Mouse (Mus musculus) Patski (cell line): ENCODE data around the gene Ndufv1. TPM values are rescaled to one million over a fixed set of nuclear protein-coding genes. Genes with fewer than 3 reads are reported as not detected.

Experiments
- ATAC-seq: fragments of 100-300 bp; one replicate; pipeline ENCODE4 v1.8.0; 2021
- CTCF ChIA-PET: fragments of 350-600 bp; sonication (Branson Sonifier 250); formaldehyde crosslinking; loops from one replicate; lab custom pipeline; 2022; ENCODE audit warnings: inconsistent platforms; lab: Charles Lee
- POLR2A ChIA-PET: fragments of 350-600 bp; sonication (Branson Sonifier 250); formaldehyde crosslinking; loops from one replicate; lab custom pipeline; 2022; ENCODE audit warnings: antibody characterized with exemption, inconsistent platforms; lab: Charles Lee
- DNase-seq: peaks from one replicate; pipeline ENCODE4 v3.0.0-alpha.2; 2011; ENCODE audit warnings: low read depth, low spot score
- H3K27me3 ChIP-seq: fragments of 371-371 bp; one replicate; pipeline ENCODE4 v1.5.1; 2021
- CTCF ChIP-seq: fragments of 100-300 bp; IDR thresholded peaks from one replicate; pipeline ENCODE4 v1.5.1; 2021
- in situ Hi-C: fragments of 300-500 bp; cut with MboI; formaldehyde crosslinking; loops from 3 replicates; pipeline ENCODE4 v1.11.1; 2018; ENCODE audit warnings: low pct_unique_long_range_greater_than_20kb, mixed read lengths
- polyA plus RNA-seq: library from polyadenylated mRNA; unstranded; gene quantifications from one replicate; pipeline ENCODE4 v1.2.3, GENCODE M21; 2021

Gene Ndufv1
- polyA plus RNA-seq, 1 experiment from 2014 or later = 231 TPM

DNA sequence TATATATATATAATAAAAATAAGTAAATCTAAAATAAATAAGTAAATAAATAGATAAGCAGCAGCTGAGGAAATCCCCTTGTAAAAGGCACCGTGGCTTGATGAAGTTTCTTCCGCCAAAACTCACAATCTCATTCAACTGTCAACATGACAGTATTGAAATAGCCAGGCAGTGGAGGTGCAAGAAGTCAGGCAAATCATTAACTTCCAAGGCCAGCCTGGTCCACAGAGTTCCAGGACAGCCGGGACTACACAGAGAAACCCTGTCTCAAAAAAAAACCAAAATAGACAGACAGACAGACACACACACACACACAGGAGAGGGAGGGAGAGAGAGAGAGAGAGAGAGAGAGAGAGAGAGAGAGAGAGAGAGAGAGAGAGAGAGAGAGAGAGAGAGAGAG, 20.7 kb upstream of the Ndufv1 start:
- POLR2A ChIA-PET = no interaction called here

DNA sequence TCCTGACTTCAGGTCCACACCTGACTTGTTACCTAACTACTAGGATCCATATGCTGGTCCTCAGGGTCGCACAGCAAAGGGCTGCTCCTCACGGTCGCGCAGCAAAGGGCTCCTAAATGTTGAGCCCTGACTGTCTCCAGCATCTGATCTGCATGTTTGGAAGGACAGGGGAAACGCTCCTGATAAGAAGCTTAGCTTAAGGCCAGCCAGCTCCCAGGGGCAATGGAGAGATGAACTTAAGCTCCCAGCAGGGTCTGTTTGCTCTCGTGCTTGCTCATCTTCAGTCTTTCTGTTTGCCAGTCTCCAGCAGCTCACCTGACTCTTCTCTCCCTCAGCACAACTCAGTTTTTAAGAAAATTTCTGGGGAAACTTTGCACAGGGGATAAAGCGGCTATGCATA, 20.1 kb upstream of the Ndufv1 start:
- no peak for DNase-seq
- no peak for TF ChIP-seq CTCF
- ATAC-seq = no peak
- in situ Hi-C loops = no loop called here
- POLR2A ChIA-PET = no interaction called here
- CTCF ChIA-PET = interaction anchor here (1.0 to 2.6 kb wide), 4 partner anchors 13 to 20 kb away, joined by 3 to 8 read pairs (median 3); partner anchors contain the start of gene Gstp2
- no peaks in the 10 kb centered on the region for H3K27me3 ChIP-seq

More for the DNA sequence above, 20.7 kb upstream of the Ndufv1 start:
- CTCF ChIA-PET = interaction anchor here (1.0 to 2.6 kb wide), 5 partner anchors 11 to 20 kb away, joined by 3 to 8 read pairs (median 3); partner anchors contain the start of gene Gstp2
- H3K27me3 ChIP-seq = no peaks in the 10 kb centered on the region
- in situ Hi-C loops = no loop called here
- no peak for DNase-seq
- ATAC-seq = no peak
- no peak for TF ChIP-seq CTCF

DNA sequence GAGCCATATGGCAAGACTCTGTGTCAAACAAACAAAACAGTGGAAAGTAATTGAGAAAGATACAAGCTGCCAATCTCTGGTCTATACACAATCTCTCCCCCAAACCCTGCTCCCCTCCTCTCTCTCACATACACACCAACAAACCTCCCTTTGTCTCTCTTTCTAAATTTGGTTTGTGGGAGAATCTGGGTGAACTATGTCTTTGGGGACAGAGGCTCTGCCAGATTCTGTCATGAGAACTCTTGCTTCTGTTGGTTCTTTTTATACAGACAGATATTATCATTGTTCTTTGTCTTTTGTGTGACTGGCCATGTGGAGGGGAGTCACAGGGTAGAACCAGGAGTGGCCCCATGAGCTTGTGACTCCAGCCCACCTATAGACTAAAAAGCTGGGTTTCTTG, 15.0 kb upstream of the Ndufv1 start:
- ATAC-seq = no peak
- in situ Hi-C loops = no loop called here
- TF ChIP-seq CTCF = no peak
- no peak for DNase-seq
- peaks cover 2% of the 10 kb centered on the region for H3K27me3 ChIP-seq
- ChIA-PET CTCF (interaction anchor here (1.2 kb wide), 1 partner anchor 20 kb away, joined by 3 read pairs; no protein-coding TSS in a partner anchor), POLR2A (interaction anchor here (0.6 to 1.6 kb wide), 3 partner anchors 9 to 22 kb away, joined by 3 to 7 read pairs (median 3); no protein-coding TSS in a partner anchor)

DNA sequence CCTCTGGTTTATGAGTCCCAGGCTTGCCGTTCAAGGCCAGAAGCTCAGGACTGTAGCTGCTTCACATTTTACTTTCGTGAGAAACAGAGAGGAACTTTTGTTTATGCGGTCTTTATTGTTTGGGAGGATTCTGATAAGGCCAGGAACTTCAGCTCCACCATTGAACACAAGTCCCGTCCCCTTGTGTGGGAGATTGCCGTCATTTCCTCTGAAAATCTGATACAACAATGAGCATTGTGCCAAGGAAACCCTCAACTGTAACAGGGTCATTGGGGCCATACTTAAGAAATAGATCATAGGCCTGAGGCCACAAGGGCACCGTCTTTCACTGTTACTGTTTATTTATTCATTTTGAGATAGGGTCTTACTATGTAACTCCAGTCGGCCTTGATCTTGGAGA, 10.6 kb upstream of the Ndufv1 start:
- TF ChIP-seq CTCF = no peak
- ChIA-PET POLR2A (no interaction called here), CTCF (interaction anchor here (6.5 kb wide), 1 partner anchor 25 kb away, joined by 74 read pairs; the partner anchor contains the start of gene Gstp2)
- in situ Hi-C loops = no loop called here
- ATAC-seq (no peak), DNase-seq (no peak)
- H3K27me3 ChIP-seq = peaks cover 2% of the 10 kb centered on the region

DNA sequence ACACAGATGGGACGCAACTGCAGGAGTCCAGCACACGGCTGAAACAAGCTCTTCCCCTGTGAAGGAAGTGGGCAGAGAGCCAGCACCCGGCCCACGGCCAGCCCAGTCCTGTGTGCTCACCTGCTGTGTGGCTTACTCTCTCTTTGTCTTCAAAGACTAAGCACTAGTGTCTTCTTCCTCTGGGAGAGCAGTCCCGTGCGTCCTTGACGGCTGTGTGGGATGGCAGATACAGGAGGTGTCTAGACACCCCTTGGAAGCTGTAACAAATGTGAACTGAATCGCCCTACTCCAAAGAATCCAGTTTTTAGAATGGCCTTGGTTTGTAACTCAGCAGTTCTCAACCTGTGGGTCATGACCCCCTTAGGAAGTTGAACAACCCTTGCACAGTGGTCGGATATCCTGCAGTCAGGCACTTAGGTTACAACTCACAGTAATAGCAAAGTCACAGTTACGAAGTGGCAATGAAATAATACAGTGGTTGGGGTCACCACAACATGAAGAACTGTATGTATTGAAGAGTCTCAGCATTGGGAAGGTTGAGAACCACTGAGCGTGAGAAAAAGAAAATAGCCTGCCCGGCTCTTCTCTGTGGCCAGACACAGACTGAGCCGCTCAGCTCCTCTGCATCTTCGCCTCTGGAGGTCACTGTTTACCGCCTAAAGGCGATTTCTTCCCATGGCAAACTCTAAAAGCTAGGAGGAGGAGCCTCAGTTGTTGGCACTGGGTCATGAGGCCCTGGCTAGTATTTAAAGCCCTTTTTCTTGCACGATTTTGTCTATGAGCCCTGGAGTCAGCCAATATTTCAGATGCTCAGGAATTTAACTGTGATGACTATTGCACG, 6.4 kb upstream of the Ndufv1 start:
- in situ Hi-C loops = loop anchor here (5.0 kb wide), 2 partner anchors 33 to 68 kb away; no protein-coding TSS in a partner anchor
- ATAC-seq = peak; percentile 67
- DNase-seq = peak; percentile 64
- TF ChIP-seq CTCF = peak; percentile 98
- POLR2A ChIA-PET = interaction anchor here (1.0 kb wide), 2 partner anchors 27 to 29 kb away, joined by 4 read pairs; partner anchors contain the start of gene Gstp2
- H3K27me3 ChIP-seq = no peaks in the 10 kb centered on the region
- CTCF ChIA-PET = interaction anchor here (0.8 to 6.5 kb wide), 11 partner anchors 15 to 230 kb away, joined by 3 to 74 read pairs (median 4); partner anchors contain the start of genes Cdk2ap2, Gstp1 and Gstp2

DNA sequence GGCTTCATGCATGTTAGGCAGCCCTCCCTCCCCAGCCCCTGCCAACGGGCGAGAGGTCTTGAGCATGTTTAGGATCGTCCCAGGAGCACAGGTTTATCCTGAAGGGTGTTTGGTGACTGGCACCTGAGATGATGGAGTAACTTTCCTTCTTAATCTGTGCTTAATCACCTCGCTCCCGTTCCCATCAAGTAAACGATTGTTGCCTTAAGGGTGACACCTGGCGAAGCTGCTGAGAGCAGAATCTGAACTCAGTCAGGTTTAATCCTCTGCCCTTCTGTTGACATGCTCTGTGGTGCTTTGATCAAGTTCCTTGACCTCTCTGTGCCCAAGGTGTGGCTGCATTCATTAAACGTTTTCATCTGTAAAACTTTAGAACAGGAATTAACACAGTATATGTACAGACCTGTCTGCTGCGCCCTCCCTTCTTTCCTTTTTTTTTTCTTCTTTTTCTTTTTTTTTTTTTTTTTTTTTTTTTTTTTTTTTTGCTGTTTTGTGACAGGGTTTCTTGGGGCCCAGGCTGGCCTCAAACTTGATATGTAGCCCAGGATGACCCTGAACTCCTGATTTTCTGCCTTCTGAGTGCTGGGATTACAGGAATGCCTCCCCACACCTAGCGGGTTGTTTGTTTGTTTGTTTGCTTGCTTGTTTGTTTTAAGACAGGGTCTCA, 5.4 kb upstream of the Ndufv1 start:
- ATAC-seq (no peak), DNase-seq (no peak)
- no peaks in the 10 kb centered on the region for H3K27me3 ChIP-seq
- in situ Hi-C loops = loop anchor here (5.0 kb wide), 2 partner anchors 34 to 69 kb away; no protein-coding TSS in a partner anchor
- no peak for TF ChIP-seq CTCF
- POLR2A ChIA-PET = no interaction called here
- CTCF ChIA-PET = interaction anchor here (1.7 to 6.5 kb wide), 4 partner anchors 16 to 34 kb away, joined by 7 to 74 read pairs (median 10); partner anchors contain the start of gene Gstp2

DNA sequence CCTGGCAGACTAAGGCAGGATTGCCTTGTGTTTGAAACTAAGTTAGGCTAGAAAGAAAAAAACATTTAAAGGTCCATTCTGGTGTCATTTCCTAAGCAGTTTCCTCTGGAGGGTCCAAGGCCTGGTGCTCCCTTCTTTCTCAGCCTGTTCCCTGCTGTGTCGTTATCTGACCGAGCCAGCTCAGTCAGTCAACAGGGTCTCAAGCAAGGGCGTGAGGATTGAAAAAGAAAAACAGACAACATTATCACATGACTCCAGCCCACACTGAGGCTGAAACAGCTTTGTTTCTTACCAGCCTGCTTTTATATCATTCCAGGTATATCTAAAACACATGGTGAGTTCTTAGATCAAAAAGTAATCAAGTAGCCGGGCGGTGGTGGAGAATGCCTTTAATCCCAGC, 3.0 kb upstream of the Ndufv1 start:
- in situ Hi-C loops = loop anchor here (5.0 kb wide), 2 partner anchors 37 to 72 kb away; no protein-coding TSS in a partner anchor
- no peaks in the 10 kb centered on the region for H3K27me3 ChIP-seq
- TF ChIP-seq CTCF = no peak
- DNase-seq = no peak
- POLR2A ChIA-PET = no interaction called here
- CTCF ChIA-PET = interaction anchor here (1.2 to 1.5 kb wide), 2 partner anchors 32 to 69 kb away, joined by 4 read pairs; no protein-coding TSS in a partner anchor
- no peak for ATAC-seq

DNA sequence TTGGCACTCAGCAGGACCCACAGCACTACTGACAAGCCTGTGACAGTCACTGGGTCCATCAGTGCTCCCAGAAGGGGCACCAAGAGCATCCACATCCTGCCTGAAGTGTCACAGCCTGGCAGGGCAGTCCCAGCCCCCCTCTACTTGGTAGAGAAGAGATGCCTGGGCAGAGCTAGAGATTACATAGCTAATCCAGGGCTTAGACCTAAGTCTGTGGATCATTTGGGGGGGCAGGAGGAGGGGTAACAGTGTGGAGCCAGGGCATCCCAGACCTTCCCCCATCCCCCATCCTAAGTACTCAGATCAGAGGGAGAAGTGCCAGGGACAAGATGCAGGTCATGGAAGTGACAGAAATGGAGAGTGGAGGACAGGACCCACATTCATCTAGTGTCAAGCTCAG, 2.2 kb upstream of the Ndufv1 start:
- ChIA-PET CTCF (interaction anchor here (1.2 to 3.1 kb wide), 2 partner anchors 33 to 68 kb away, joined by 4 to 31 read pairs; partner anchors contain the start of gene Gstp2), POLR2A (no interaction called here)
- in situ Hi-C loops = loop anchor here (5.0 kb wide), 2 partner anchors 37 to 72 kb away; no protein-coding TSS in a partner anchor
- TF ChIP-seq CTCF = no peak
- no peak for DNase-seq
- H3K27me3 ChIP-seq = no peaks in the 10 kb centered on the region
- ATAC-seq = no peak

DNA sequence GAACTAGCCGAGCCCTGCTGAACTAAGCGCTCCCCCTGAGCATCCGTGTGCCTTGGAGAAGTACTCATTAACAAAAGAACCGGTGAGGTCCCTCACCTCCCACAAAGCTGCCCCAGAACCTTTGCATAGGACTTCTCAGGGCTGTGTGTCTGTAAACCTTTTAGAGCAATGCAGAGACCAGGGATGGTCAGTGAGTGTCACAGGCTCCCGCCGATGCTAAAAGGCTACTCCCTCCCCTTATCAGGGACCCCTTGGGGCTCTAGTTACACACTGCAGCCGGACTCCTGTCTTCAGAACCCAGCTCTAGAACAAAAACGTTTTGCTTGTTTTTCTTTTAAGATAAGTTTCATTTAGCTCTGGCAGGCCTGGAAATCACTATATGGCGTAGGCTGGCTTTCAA, 460 bp upstream of the Ndufv1 start:
- no peaks in the 10 kb centered on the region for H3K27me3 ChIP-seq
- TF ChIP-seq CTCF = no peak
- in situ Hi-C loops = no loop called here
- no peak for ATAC-seq
- DNase-seq = no peak
- ChIA-PET POLR2A (no interaction called here), CTCF (interaction anchor here (0.9 to 3.1 kb wide), 16 partner anchors 11 to 97 kb away, joined by 3 to 31 read pairs (median 5); partner anchors contain the start of genes Acy3, Aldh3b1, Aldh3b3 and Doc2g)

DNA sequence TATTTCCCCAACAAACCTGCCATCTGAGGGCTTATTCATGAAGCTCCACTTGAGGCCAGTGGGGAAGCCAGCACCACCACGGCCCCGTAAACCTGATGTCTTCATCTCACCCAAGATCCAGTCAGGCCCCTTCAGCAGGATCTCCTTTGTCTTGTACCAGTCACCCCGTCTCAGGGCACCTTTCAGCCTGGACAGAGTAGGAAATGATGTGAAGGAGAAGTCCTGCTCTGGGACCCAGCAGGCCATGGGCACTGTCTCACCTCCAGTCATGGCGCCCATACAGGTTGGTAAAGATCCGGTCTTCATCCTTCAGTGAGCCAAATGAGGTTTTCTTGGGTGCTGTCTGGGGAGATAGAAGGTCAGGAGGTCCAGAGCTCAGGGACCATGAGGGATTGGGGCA, 1.5 kb downstream of the Ndufv1 start:
- no peak for ATAC-seq
- no peak for TF ChIP-seq CTCF
- ChIA-PET CTCF (interaction anchor here (0.8 to 2.7 kb wide), 3 partner anchors 12 to 65 kb away, joined by 4 to 14 read pairs (median 8); no protein-coding TSS in a partner anchor), POLR2A (interaction anchor here (1.2 to 2.9 kb wide), 3 partner anchors 8 to 15 kb away, joined by 5 to 14 read pairs (median 5); partner anchors contain the start of genes Doc2g, Gm49405 and Nudt8)
- no peak for DNase-seq
- in situ Hi-C loops = no loop called here
- H3K27me3 ChIP-seq = no peaks in the 10 kb centered on the region
